Mouse (Mus musculus): ENCODE measurements around the gene Gca.

Gene Gca

GRCm38 (mm10) chr2:62664135-62664670, at the start of gene Gca:
Gene Gca (plus strand): TSS chr2:62664285.
- peak; percentile 83 for DNase-seq

- DNase-seq = no peak
These were observed 45.1 kb upstream of the Gca start for GRCm38 (mm10) chr2:62618934-62619341.

GRCm38 (mm10) chr2:62619679-62620078, 44.4 kb upstream of the Gca start:
- no peak for DNase-seq

- DNase-seq = no peak
These were observed 41.1 kb upstream of the Gca start for GRCm38 (mm10) chr2:62623024-62623441.

- no peak for DNase-seq
These were observed 36.4 kb upstream of the Gca start for GRCm38 (mm10) chr2:62627728-62628127.

- peak; percentile 17 for DNase-seq
These were observed 35.7 kb upstream of the Gca start for GRCm38 (mm10) chr2:62628356-62628755.

GRCm38 (mm10) chr2:62630446-62630845, 33.6 kb upstream of the Gca start:
- DNase-seq = no peak

- no peak for DNase-seq
These were observed 24.2 kb upstream of the Gca start for GRCm38 (mm10) chr2:62639869-62640268.

- peak; percentile 50 for DNase-seq
These were observed 20.4 kb upstream of the Gca start for GRCm38 (mm10) chr2:62643405-62644305.

- DNase-seq = no peak
These were observed 19.2 kb upstream of the Gca start for GRCm38 (mm10) chr2:62644891-62645290.

GRCm38 (mm10) chr2:62645475-62645874, 18.6 kb upstream of the Gca start:
- no peak for DNase-seq

GRCm38 (mm10) chr2:62646014-62646645, 18.0 kb upstream of the Gca start, which contains the start of gene Ifih1:
Gene Ifih1 (minus strand): TSS chr2:62646255.
- peak; percentile 22 for DNase-seq

- no peak for DNase-seq
These were observed 17.3 kb upstream of the Gca start for GRCm38 (mm10) chr2:62646671-62647289.

GRCm38 (mm10) chr2:62651890-62652289, 12.2 kb upstream of the Gca start:
- no peak for DNase-seq

GRCm38 (mm10) chr2:62652466-62652865, 11.6 kb upstream of the Gca start:
- DNase-seq = no peak

- DNase-seq = peak; percentile 79
These were observed 9.4 kb upstream of the Gca start for GRCm38 (mm10) chr2:62654519-62655338.

GRCm38 (mm10) chr2:62656072-62656471, 8.0 kb upstream of the Gca start:
- DNase-seq = no peak

- DNase-seq = no peak
These were observed 3.5 kb upstream of the Gca start for GRCm38 (mm10) chr2:62660565-62660964.

GRCm38 (mm10) chr2:62662560-62662959, 1.5 kb upstream of the Gca start:
- no peak for DNase-seq

GRCm38 (mm10) chr2:62664839-62665238, 754 bp downstream of the Gca start:
- no peak for DNase-seq

- no peak for DNase-seq
These were observed 1.5 kb downstream of the Gca start for GRCm38 (mm10) chr2:62665536-62665935.

- DNase-seq = no peak
These were observed 5.8 kb downstream of the Gca start for GRCm38 (mm10) chr2:62669848-62670247.

All from right cerebral cortex, postnatal 14 days (tissue).